Mouse (Mus musculus) ovary, adult 10 weeks (tissue): ENCODE measurements around the gene Pik3r2. TPM values are rescaled to one million over a fixed set of nuclear protein-coding genes. Genes with fewer than 3 reads are reported as not detected.

ENCODE experiments used
- polyA plus RNA-seq: library from polyadenylated mRNA; stranded (reverse); fragments of 350-450 nt; fragmentation: Illumina TruSeq; extraction: RNeasy Lipid Tissue Mini Kit (QIAGEN cat#74804); gene quantifications from one replicate; pipeline ENCODE4 v1.2.3, GENCODE M21; 2014

Pik3r2 gene
- 1.7 TPM for polyA plus RNA-seq

GRCm38 (mm10) chr8:70776496-70777444 lies at the start of gene Pik3r2:
TSS of gene Pik3r2 (minus strand) at chr8:70776713.

GRCm38 (mm10) chr8:70808239-70808638 lies 31.7 kb upstream of the Pik3r2 start, which contains the start of gene Il12rb1:
TSS of gene Il12rb1 (plus strand) at chr8:70808449.

GRCm38 (mm10) chr8:70804481-70805206 lies 28.1 kb upstream of the Pik3r2 start, which contains the start of gene Mast3:
TSS of gene Mast3 (minus strand) at chr8:70805054.

GRCm38 (mm10) chr8:70760775-70761406 lies 15.6 kb downstream of the Pik3r2 start, which contains the start of gene Mpv17l2:
TSS of gene Mpv17l2 (minus strand) at chr8:70760946.

GRCm38 (mm10) chr8:70754043-70754870 lies 22.3 kb downstream of the Pik3r2 start, which contains the start of gene Rab3a:
TSS of gene Rab3a (plus strand) at chr8:70754679.

GRCm38 (mm10) chr8:70723486-70724210 lies 52.9 kb downstream of the Pik3r2 start, which contains the start of gene Pde4c:
TSS of gene Pde4c (plus strand) at chr8:70723720.

GRCm38 (mm10) chr8:70718297-70718696 lies 58.2 kb downstream of the Pik3r2 start, which contains the start of gene Gm3336:
TSS of gene Gm3336 (plus strand) at chr8:70718543.

Other genes with a start within 250 kb of the Pik3r2 start
- 1.2 TPM for gene Fkbp8, start 249.0 kb downstream of the Pik3r2 start, polyA plus RNA-seq
- gene Kxd1, start 248.8 kb downstream of the Pik3r2 start, polyA plus RNA-seq: 8.4 TPM
- gene Ell, start 237.3 kb downstream of the Pik3r2 start, polyA plus RNA-seq: 0.74 TPM
- gene Isyna1, start 182.3 kb downstream of the Pik3r2 start, polyA plus RNA-seq: 0.29 TPM
- not detected for gene Ssbp4, start 167.8 kb downstream of the Pik3r2 start, polyA plus RNA-seq
- gene Lrrc25, start 160.6 kb downstream of the Pik3r2 start, polyA plus RNA-seq: not detected
- gene Gdf15, start 144.3 kb downstream of the Pik3r2 start, polyA plus RNA-seq: not detected
- gene Pgpep1, start 116.3 kb downstream of the Pik3r2 start, polyA plus RNA-seq: 17.5 TPM
- not detected for gene Lsm4, start 103.5 kb downstream of the Pik3r2 start, polyA plus RNA-seq
- 20.4 TPM for gene Jund, start 77.8 kb downstream of the Pik3r2 start, polyA plus RNA-seq
- not detected for gene Iqcn, start 73.3 kb downstream of the Pik3r2 start, polyA plus RNA-seq
- not detected for gene Gm3336, start 58.2 kb downstream of the Pik3r2 start, polyA plus RNA-seq
- not detected for gene Pde4c, start 53.0 kb downstream of the Pik3r2 start, polyA plus RNA-seq
- gene Rab3a, start 22.0 kb downstream of the Pik3r2 start, polyA plus RNA-seq: 2.5 TPM
- not detected for gene Mpv17l2, start 15.8 kb downstream of the Pik3r2 start, polyA plus RNA-seq
- 2.1 TPM for gene Mast3, start 28.3 kb upstream of the Pik3r2 start, polyA plus RNA-seq
- not detected for gene Il12rb1, start 31.7 kb upstream of the Pik3r2 start, polyA plus RNA-seq
- 1.1 TPM for gene Arrdc2, start 63.0 kb upstream of the Pik3r2 start, polyA plus RNA-seq
- 0.26 TPM for gene Kcnn1, start 86.5 kb upstream of the Pik3r2 start, polyA plus RNA-seq
- gene Ccdc124, start 97.2 kb upstream of the Pik3r2 start, polyA plus RNA-seq: not detected
- gene Slc5a5, start 116.0 kb upstream of the Pik3r2 start, polyA plus RNA-seq: not detected
- gene Rpl18a, start 120.7 kb upstream of the Pik3r2 start, polyA plus RNA-seq: 39.0 TPM
- gene Map1s, start 129.2 kb upstream of the Pik3r2 start, polyA plus RNA-seq: 2.4 TPM